Mouse (Mus musculus): ENCODE data around the gene Mapk8ip1. TPM values are rescaled to one million over a fixed set of nuclear protein-coding genes. Genes with fewer than 3 reads are reported as not detected.
"Not testable (repeated sequence)": the region's sequence is repeated elsewhere in the genome, so short reads cannot be mapped to it uniquely, and the experiment has no call there.

Mapk8ip1 gene
- polyA plus RNA-seq, 1 experiment from 2014 or later, result 19.4 TPM

GRCm38 (mm10) chr2:92399877-92400276 is 1.2 kb downstream of the Mapk8ip1 start:
- not testable (repeated sequence) for H3K36me3 ChIP-seq, ATAC-seq

GRCm38 (mm10) chr2:92397436-92397835 is 3.6 kb downstream of the Mapk8ip1 start:
- WGBS, result 70% methylated on average over 1 of the region's 1 CpGs
- 0 out of 2 replicates have a peak, but pooled peaks cover 6% of the 10 kb centered on the region for H3K27me3 ChIP-seq (replicated peaks)

More at GRCm38 (mm10) chr2:92399877-92400276, 1.2 kb downstream of the Mapk8ip1 start:
- H3K4me1 ChIP-seq (replicated peaks); H3K4me2 ChIP-seq (replicated peaks); H3K4me3 ChIP-seq (replicated peaks); H3K9me3 ChIP-seq; H3K27me3 ChIP-seq (replicated peaks); H3K27ac ChIP-seq; H3K9ac ChIP-seq: not testable (repeated sequence)
- WGBS, result 81% methylated on average over 4 of the region's 4 CpGs

GRCm38 (mm10) chr2:92395535-92395934 is 5.5 kb downstream of the Mapk8ip1 start:
- H3K9ac ChIP-seq, result no peak overlapping the region
- H3K4me1 ChIP-seq (replicated peaks), result peaks cover 17% of the 10 kb centered on the region
- no peaks in the 10 kb centered on the region for H3K36me3 ChIP-seq
- no peak overlapping the region for H3K4me2 ChIP-seq (replicated peaks)
- no peaks in the 10 kb centered on the region for H3K9me3 ChIP-seq
- H3K4me3 ChIP-seq (replicated peaks), result no peak overlapping the region
- 81% methylated on average over 3 of the region's 3 CpGs for WGBS
- H3K27me3 ChIP-seq (replicated peaks), result 0 out of 2 replicates have a peak, but pooled peaks cover 3% of the 10 kb centered on the region
- no peak overlapping the region for H3K27ac ChIP-seq
- no peak for ATAC-seq

More at GRCm38 (mm10) chr2:92397436-92397835, 3.6 kb downstream of the Mapk8ip1 start:
- Histone ChIP-seq H3K4me3 (replicated peaks) (no peak overlapping the region), H3K4me2 (replicated peaks) (no peak overlapping the region), H3K4me1 (replicated peaks) (peaks cover 9% of the 10 kb centered on the region; the same call in 1 of the 2 replicates), H3K27ac (no peak overlapping the region), H3K9ac (no peak overlapping the region), H3K36me3 (no peaks in the 10 kb centered on the region), H3K9me3 (no peaks in the 10 kb centered on the region)
- ATAC-seq, result no peak

GRCm38 (mm10) chr2:92392318-92393264 is 8.5 kb downstream of the Mapk8ip1 start:
- no peak for ATAC-seq

GRCm38 (mm10) chr2:92391703-92392317 is 9.3 kb downstream of the Mapk8ip1 start:
- Histone ChIP-seq H3K9ac (peak overlapping the region; percentile 50), H3K27ac (peak overlapping the region; percentile 76), H3K4me2 (replicated peaks) (peak overlapping the region; percentile 61), H3K27me3 (replicated peaks) (no peaks in the 10 kb centered on the region), H3K4me1 (replicated peaks) (peaks cover 40% of the 10 kb centered on the region), H3K9me3 (no peaks in the 10 kb centered on the region), H3K36me3 (0 out of 2 replicates have a peak, but pooled peaks cover under 1% of the 10 kb centered on the region), H3K4me3 (replicated peaks) (peak overlapping the region; percentile 33)
- 25% methylated on average over 11 of the region's 11 CpGs for WGBS
- ATAC-seq, result no peak

More at GRCm38 (mm10) chr2:92392318-92393264, 8.5 kb downstream of the Mapk8ip1 start:
- peak overlapping the region; percentile 61 for H3K4me2 ChIP-seq (replicated peaks)
- H3K9ac ChIP-seq, result peak overlapping the region; percentile 50
- H3K27me3 ChIP-seq (replicated peaks), result no peaks in the 10 kb centered on the region
- peaks cover 40% of the 10 kb centered on the region for H3K4me1 ChIP-seq (replicated peaks)
- H3K4me3 ChIP-seq (replicated peaks), result peak overlapping the region; percentile 33
- 5% methylated on average over 26 of the region's 26 CpGs for WGBS
- no peaks in the 10 kb centered on the region for H3K9me3 ChIP-seq
- H3K36me3 ChIP-seq, result no peaks in the 10 kb centered on the region
- H3K27ac ChIP-seq, result peak overlapping the region; percentile 76

- Histone ChIP-seq H3K9me3 (no peaks in the 10 kb centered on the region), H3K4me2 (replicated peaks) (no peak overlapping the region), H3K27ac (no peak overlapping the region), H3K9ac (no peak overlapping the region), H3K27me3 (replicated peaks) (no peaks in the 10 kb centered on the region), H3K36me3 (0 out of 2 replicates have a peak, but pooled peaks cover 7% of the 10 kb centered on the region), H3K4me3 (replicated peaks) (no peak overlapping the region), H3K4me1 (replicated peaks) (peaks cover 40% of the 10 kb centered on the region)
- ATAC-seq, result no peak
- WGBS, result 87% methylated on average over 8 of the region's 8 CpGs
Observed at GRCm38 (mm10) chr2:92391116-92391515, 9.9 kb downstream of the Mapk8ip1 start.

- H3K9ac ChIP-seq, result no peak overlapping the region
- H3K27me3 ChIP-seq (replicated peaks), result no peaks in the 10 kb centered on the region
- H3K36me3 ChIP-seq, result peaks cover 9% of the 10 kb centered on the region; the same call in 1 of the 2 replicates
- ATAC-seq, result no peak
- peak overlapping the region; percentile 94; the same call in 1 of the 2 replicates for H3K4me2 ChIP-seq (replicated peaks)
- no peak overlapping the region for H3K27ac ChIP-seq
- H3K4me1 ChIP-seq (replicated peaks), result peaks cover 40% of the 10 kb centered on the region
- H3K4me3 ChIP-seq (replicated peaks), result no peak overlapping the region
- 76% methylated on average over 6 of the region's 6 CpGs for WGBS
- H3K9me3 ChIP-seq, result no peaks in the 10 kb centered on the region
Observed at GRCm38 (mm10) chr2:92390206-92390930, 10.7 kb downstream of the Mapk8ip1 start.

- Histone ChIP-seq H3K9me3 (no peaks in the 10 kb centered on the region), H3K4me3 (replicated peaks) (peak overlapping the region; percentile 67), H3K27me3 (replicated peaks) (no peaks in the 10 kb centered on the region), H3K27ac (peak overlapping the region; percentile 62; the same call in 1 of the 2 replicates), H3K4me1 (replicated peaks) (peaks cover 40% of the 10 kb centered on the region), H3K4me2 (replicated peaks) (peak overlapping the region; percentile 94), H3K9ac (peak overlapping the region; percentile 64; the same call in 1 of the 2 replicates), H3K36me3 (peaks cover 13% of the 10 kb centered on the region; the same call in 1 of the 2 replicates)
- WGBS, result 6% methylated on average over 10 of the region's 10 CpGs
- peak; percentile 32 for ATAC-seq
Observed at GRCm38 (mm10) chr2:92389645-92390044, 11.4 kb downstream of the Mapk8ip1 start.

GRCm38 (mm10) chr2:92388891-92389641 is 12.0 kb downstream of the Mapk8ip1 start:
- peak; percentile 90 for ATAC-seq
- Histone ChIP-seq H3K36me3 (peaks cover 13% of the 10 kb centered on the region; the same call in 1 of the 2 replicates), H3K4me1 (replicated peaks) (peaks cover 40% of the 10 kb centered on the region), H3K9me3 (no peaks in the 10 kb centered on the region), H3K9ac (peak overlapping the region; percentile 64), H3K4me2 (replicated peaks) (peak overlapping the region; percentile 94), H3K27ac (peak overlapping the region; percentile 62), H3K4me3 (replicated peaks) (peak overlapping the region; percentile 67), H3K27me3 (replicated peaks) (no peaks in the 10 kb centered on the region)
- WGBS, result under 1% methylated on average over 55 of the region's 62 CpGs

GRCm38 (mm10) chr2:92388081-92388517 is 13.0 kb downstream of the Mapk8ip1 start:
- ATAC-seq, result no peak
- H3K27me3 ChIP-seq (replicated peaks), result no peaks in the 10 kb centered on the region
- H3K4me2 ChIP-seq (replicated peaks), result peak overlapping the region; percentile 94
- peaks cover 40% of the 10 kb centered on the region for H3K4me1 ChIP-seq (replicated peaks)
- peak overlapping the region; percentile 67 for H3K4me3 ChIP-seq (replicated peaks)
- H3K36me3 ChIP-seq, result peaks cover 18% of the 10 kb centered on the region
- no peak overlapping the region for H3K27ac ChIP-seq
- peak overlapping the region; percentile 64 for H3K9ac ChIP-seq
- no peaks in the 10 kb centered on the region for H3K9me3 ChIP-seq
- 44% methylated on average over 3 of the region's 3 CpGs for WGBS

- no peaks in the 10 kb centered on the region for H3K9me3 ChIP-seq
- peaks cover 18% of the 10 kb centered on the region for H3K36me3 ChIP-seq
- H3K27me3 ChIP-seq (replicated peaks), result no peaks in the 10 kb centered on the region
- H3K27ac ChIP-seq, result no peak overlapping the region
- no peak overlapping the region; the same call in 1 of the 2 replicates for H3K4me3 ChIP-seq (replicated peaks)
- WGBS, result 81% methylated on average over 4 of the region's 4 CpGs
- H3K9ac ChIP-seq, result no peak overlapping the region
- H3K4me2 ChIP-seq (replicated peaks), result no peak overlapping the region
- no peak for ATAC-seq
- peaks cover 36% of the 10 kb centered on the region for H3K4me1 ChIP-seq (replicated peaks)
Observed at GRCm38 (mm10) chr2:92387646-92388045, 13.4 kb downstream of the Mapk8ip1 start.
